Mouse (Mus musculus): ENCODE data around the gene D11Wsu47e. TPM values are rescaled to one million over a fixed set of nuclear protein-coding genes. Genes with fewer than 3 reads are reported as not detected.

Gene D11Wsu47e
- polyA plus RNA-seq, 1 experiment from 2014 or later = 27.6 TPM

Other genes with a start within 250 kb of the D11Wsu47e start
- gene Sstr2, start 65.1 kb upstream of the D11Wsu47e start, polyA plus RNA-seq (2015; fragmentation: Nextera tagmentation; extraction: Ambion mirVana) = 85.6 and 102 TPM in 2 replicates
- 36.9 and 37.6 TPM in 2 replicates for gene Cog1, start 35.2 kb upstream of the D11Wsu47e start, polyA plus RNA-seq (2015; fragmentation: Nextera tagmentation; extraction: Ambion mirVana)
- 39.6 and 42.2 TPM in 2 replicates for gene Slc39a11, start 34.3 kb upstream of the D11Wsu47e start, polyA plus RNA-seq (2015; fragmentation: Nextera tagmentation; extraction: Ambion mirVana)
- gene Fam104a, start 257 bp upstream of the D11Wsu47e start, polyA plus RNA-seq (2015; fragmentation: Nextera tagmentation; extraction: Ambion mirVana) = 47.1 and 47.2 TPM in 2 replicates
- gene Cpsf4l, start 25.6 kb downstream of the D11Wsu47e start, polyA plus RNA-seq (2015; fragmentation: Nextera tagmentation; extraction: Ambion mirVana) = 0.18 and 0.38 TPM in 2 replicates
- gene Cdc42ep4, start 67.5 kb downstream of the D11Wsu47e start, polyA plus RNA-seq (2015; fragmentation: Nextera tagmentation; extraction: Ambion mirVana) = 91.5 and 97.2 TPM in 2 replicates

All from forebrain, embryonic 15.5 days (tissue).